10 mouse cellular contexts compared by ENCODE assay signal in the genomic region with DNA sequence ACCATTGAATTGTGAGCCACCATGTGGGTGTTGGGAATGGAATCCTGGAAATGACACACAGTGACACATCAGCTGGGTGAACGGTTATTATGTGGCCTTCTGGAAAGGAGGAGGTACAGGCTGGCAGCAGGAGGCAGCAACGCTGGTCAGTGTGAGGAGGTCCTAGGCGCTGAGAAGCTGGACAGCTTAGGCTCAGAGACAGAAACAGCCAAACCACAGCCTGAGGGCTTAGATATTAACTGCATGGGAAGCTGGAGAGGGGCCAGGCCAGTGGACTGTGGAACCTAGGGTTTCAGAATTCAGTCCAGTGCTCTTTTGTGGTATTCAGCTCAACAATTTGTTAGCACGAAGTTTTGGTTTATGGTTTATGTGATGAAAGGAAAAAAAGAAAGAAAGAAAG. TPM values are rescaled to one million over a fixed set of nuclear protein-coding genes. Genes with fewer than 3 reads are reported as not detected.
DNase-seq lines count a peak whose midpoint lies in the region; ATAC-seq and TF ChIP-seq lines count a peak whose summit lies in the region.
"Had no signal": no experiment of that assay in that cellular context is flagged by ENCODE, and none has a peak within 500 bp of the region (broad histone marks: within the 10 kb centered on the region; RNA-seq: fewer than 3 reads in every experiment).

No protein-coding gene starts in this region.

- H3K27ac ChIP-seq in intestine, embryonic 15.5 days: peak overlapping the region; percentile 64; the same call in 1 of the 2 replicates
- H3K27ac ChIP-seq in intestine, embryonic 16.5 days (ENCODE audit: low read length): no peak overlapping the region; the same call in 1 of the 2 replicates
- peak overlapping the region; percentile 87 for H3K27ac ChIP-seq in forebrain, postnatal 0 days (ENCODE audit: low read depth, low read length)
- H3K27ac ChIP-seq in midbrain, postnatal 0 days (ENCODE audit: low read depth, low read length): peak overlapping the region; percentile 14; the same call in 1 of the 2 replicates

- ATAC-seq in intestine, embryonic 15.5 days: no peak
- ATAC-seq in intestine, embryonic 16.5 days: no peak
- ATAC-seq in forebrain, postnatal 0 days: no peak
- ATAC-seq in midbrain, postnatal 0 days (ENCODE audit: low FRiP score): no peak

- H3K27me3 ChIP-seq in intestine, embryonic 15.5 days (replicated peaks): no peaks in the 10 kb centered on the region
- no peaks in the 10 kb centered on the region for H3K27me3 ChIP-seq in intestine, embryonic 16.5 days (replicated peaks; ENCODE audit: control insufficient read depth, insufficient read depth, low read length)
- H3K27me3 ChIP-seq in forebrain, postnatal 0 days (ENCODE audit: insufficient read depth, low read length): no peaks in the 10 kb centered on the region
- no peaks in the 10 kb centered on the region for H3K27me3 ChIP-seq in midbrain, postnatal 0 days (ENCODE audit: insufficient read depth, low read length)

- DNase-seq in Muller cell, postnatal 12 days (ENCODE audit: inconsistent ontology term): peak; percentile 91
- DNase-seq in forebrain, postnatal 0 days: no peak
- peak; percentile 51 for DNase-seq in midbrain, postnatal 0 days (ENCODE audit: low spot score)
- DNase-seq in frontal cortex, postnatal 36 days (ENCODE audit: low spot score in 2 of 2): no peak
- no peak for DNase-seq in thymus, adult 18-20 months
- no peak for DNase-seq in lung, adult 2 months

- H3K9me3 ChIP-seq in intestine, embryonic 15.5 days: no peaks in the 10 kb centered on the region
- H3K9me3 ChIP-seq in intestine, embryonic 16.5 days (ENCODE audit: control insufficient read depth, low read length): no peaks in the 10 kb centered on the region
- H3K9me3 ChIP-seq in forebrain, postnatal 0 days (ENCODE audit: low read length): no peaks in the 10 kb centered on the region
- H3K9me3 ChIP-seq in midbrain, postnatal 0 days (ENCODE audit: low read length): no peaks in the 10 kb centered on the region

- WGBS in intestine, embryonic 15.5 days: 55% methylated on average over 4 of the region's 4 CpGs
- WGBS in intestine, embryonic 16.5 days: 49% methylated on average over 4 of the region's 4 CpGs
- 20% methylated on average over 4 of the region's 4 CpGs for WGBS in forebrain, postnatal 0 days
- WGBS in midbrain, postnatal 0 days: 40% methylated on average over 4 of the region's 4 CpGs
- 28% methylated on average over 4 of the region's 4 CpGs for WGBS in lung, adult 2 months

- TF ChIP-seq POLR2A in lung, adult 2 months (IDR thresholded peaks at IDR 0.05; ENCODE audit: borderline replicate concordance, extremely low read depth, low read depth, low read length): no peak

- no peak for TF ChIP-seq CTCF in forebrain, postnatal 0 days (IDR thresholded peaks at IDR 0.05; ENCODE audit: low read depth)
- no peak for TF ChIP-seq CTCF in midbrain, postnatal 0 days (IDR thresholded peaks at IDR 0.05)
- no peak for TF ChIP-seq CTCF in lung, adult 2 months (IDR thresholded peaks at IDR 0.05; ENCODE audit: insufficient read depth, low read length)

- H3K4me3 ChIP-seq in intestine, embryonic 15.5 days (replicated peaks): no peak overlapping the region
- no peak overlapping the region for H3K4me3 ChIP-seq in intestine, embryonic 16.5 days (ENCODE audit: low read length)
- H3K4me3 ChIP-seq in forebrain, postnatal 0 days (ENCODE audit: low read depth, low read length): no peak overlapping the region
- no peak overlapping the region for H3K4me3 ChIP-seq in midbrain, postnatal 0 days (ENCODE audit: low read depth, low read length)
- H3K4me3 ChIP-seq in lung, adult 2 months (replicated peaks; ENCODE audit: extremely low read depth, low read depth, low read length): no peak overlapping the region

- H3K9ac ChIP-seq in intestine, embryonic 15.5 days: no peak overlapping the region
- H3K9ac ChIP-seq in intestine, embryonic 16.5 days (ENCODE audit: low read depth, low read length): no peak overlapping the region
- no peak overlapping the region for H3K9ac ChIP-seq in forebrain, postnatal 0 days
- H3K9ac ChIP-seq in midbrain, postnatal 0 days (replicated peaks; ENCODE audit: low read length, poor library complexity, severe bottlenecking): no peak overlapping the region

- H3K4me2 ChIP-seq in intestine, embryonic 15.5 days (replicated peaks): no peak overlapping the region
- H3K4me2 ChIP-seq in intestine, embryonic 16.5 days (ENCODE audit: low read depth, low read length): no peak overlapping the region
- no peak overlapping the region for H3K4me2 ChIP-seq in forebrain, postnatal 0 days (ENCODE audit: low read depth)
- no peak overlapping the region for H3K4me2 ChIP-seq in midbrain, postnatal 0 days (ENCODE audit: low read depth, low read length, poor library complexity, severe bottlenecking)

- 0 out of 2 replicates have a peak, but pooled peaks cover 3% of the 10 kb centered on the region for H3K36me3 ChIP-seq in intestine, embryonic 15.5 days
- H3K36me3 ChIP-seq in intestine, embryonic 16.5 days (ENCODE audit: control insufficient read depth, insufficient read depth, low read length): no peaks in the 10 kb centered on the region
- H3K36me3 ChIP-seq in forebrain, postnatal 0 days (ENCODE audit: insufficient read depth): peaks cover 3% of the 10 kb centered on the region
- H3K36me3 ChIP-seq in midbrain, postnatal 0 days (ENCODE audit: insufficient read depth, low read length): 0 out of 2 replicates have a peak, but pooled peaks cover 4% of the 10 kb centered on the region

- H3K4me1 ChIP-seq in intestine, embryonic 15.5 days (replicated peaks): peaks cover 23% of the 10 kb centered on the region
- peaks cover 16% of the 10 kb centered on the region for H3K4me1 ChIP-seq in intestine, embryonic 16.5 days (ENCODE audit: control insufficient read depth, insufficient read depth, low read length)
- peaks cover 18% of the 10 kb centered on the region for H3K4me1 ChIP-seq in forebrain, postnatal 0 days (ENCODE audit: insufficient read depth)
- H3K4me1 ChIP-seq in midbrain, postnatal 0 days (ENCODE audit: insufficient read depth, low read length): peaks cover 11% of the 10 kb centered on the region
- peaks cover 9% of the 10 kb centered on the region for H3K4me1 ChIP-seq in lung, adult 2 months (ENCODE audit: control insufficient read depth, insufficient read depth, low read length)

RNA-seq across cellular contexts. Expression of a gene that starts 1.7 kb away (rescaled TPM):
- 65.5 and 80.4 TPM in 2 replicates for polyA plus RNA-seq in intestine, embryonic 15.5 days (2015; fragmentation: Nextera tagmentation; extraction: Ambion mirVana)
- polyA plus RNA-seq in intestine, embryonic 16.5 days (2015; fragmentation: Nextera tagmentation; extraction: Ambion mirVana): 83.9 and 85.0 TPM in 2 replicates
- 52.8 and 62.5 TPM in 2 replicates for total RNA-seq in forebrain, postnatal 0 days (2014; rRNA removed)
- polyA plus RNA-seq in forebrain, postnatal 0 days (2015; fragmentation: Nextera tagmentation; extraction: Ambion mirVana): 105 and 113 TPM in 2 replicates
- 46.5 and 49.5 TPM in 2 replicates for total RNA-seq in midbrain, postnatal 0 days (2014; rRNA removed)
- polyA plus RNA-seq in midbrain, postnatal 0 days (2015; fragmentation: Nextera tagmentation; extraction: Ambion mirVana): 77.0 and 80.3 TPM in 2 replicates
- polyA plus RNA-seq in lung, adult 2 months (2012; rRNA removed): 7.7 and 11.8 TPM in 2 replicates

RNA-seq across cellular contexts. Expression of a gene that starts 8.8 kb away (rescaled TPM):
- polyA plus RNA-seq in intestine, embryonic 15.5 days (2015; fragmentation: Nextera tagmentation; extraction: Ambion mirVana): 11.7 and 12.9 TPM in 2 replicates
- 11.2 and 12.4 TPM in 2 replicates for polyA plus RNA-seq in intestine, embryonic 16.5 days (2015; fragmentation: Nextera tagmentation; extraction: Ambion mirVana)
- 88.9 and 118 TPM in 2 replicates for total RNA-seq in forebrain, postnatal 0 days (2014; rRNA removed)
- polyA plus RNA-seq in forebrain, postnatal 0 days (2015; fragmentation: Nextera tagmentation; extraction: Ambion mirVana): 178 and 273 TPM in 2 replicates
- 172 and 196 TPM in 2 replicates for total RNA-seq in midbrain, postnatal 0 days (2014; rRNA removed)
- polyA plus RNA-seq in midbrain, postnatal 0 days (2015; fragmentation: Nextera tagmentation; extraction: Ambion mirVana): 323 and 327 TPM in 2 replicates
- polyA plus RNA-seq in lung, adult 2 months (2012; rRNA removed): 8.0 and 9.7 TPM in 2 replicates

RNA-seq across cellular contexts. Expression of a gene that starts 33.0 kb away (rescaled TPM):
- polyA plus RNA-seq in intestine, embryonic 15.5 days (2015; fragmentation: Nextera tagmentation; extraction: Ambion mirVana): 22.5 and 23.2 TPM in 2 replicates
- polyA plus RNA-seq in intestine, embryonic 16.5 days (2015; fragmentation: Nextera tagmentation; extraction: Ambion mirVana): 21.5 and 22.1 TPM in 2 replicates
- 162 and 181 TPM in 2 replicates for total RNA-seq in forebrain, postnatal 0 days (2014; rRNA removed)
- polyA plus RNA-seq in forebrain, postnatal 0 days (2015; fragmentation: Nextera tagmentation; extraction: Ambion mirVana): 132 and 140 TPM in 2 replicates
- total RNA-seq in midbrain, postnatal 0 days (2014; rRNA removed): 157 and 172 TPM in 2 replicates
- polyA plus RNA-seq in midbrain, postnatal 0 days (2015; fragmentation: Nextera tagmentation; extraction: Ambion mirVana): 122 and 134 TPM in 2 replicates
- 35.6 and 41.0 TPM in 2 replicates for polyA plus RNA-seq in lung, adult 2 months (2012; rRNA removed)

RNA-seq across cellular contexts. Expression of a gene that starts 52.6 kb away (rescaled TPM):
- not detected in 2 replicates for polyA plus RNA-seq in intestine, embryonic 15.5 days (2015; fragmentation: Nextera tagmentation; extraction: Ambion mirVana)
- polyA plus RNA-seq in intestine, embryonic 16.5 days (2015; fragmentation: Nextera tagmentation; extraction: Ambion mirVana): not detected in 2 replicates
- not detected in 2 replicates for total RNA-seq in forebrain, postnatal 0 days (2014; rRNA removed)
- polyA plus RNA-seq in forebrain, postnatal 0 days (2015; fragmentation: Nextera tagmentation; extraction: Ambion mirVana): not detected in 2 replicates
- not detected in 2 replicates for total RNA-seq in midbrain, postnatal 0 days (2014; rRNA removed)
- polyA plus RNA-seq in midbrain, postnatal 0 days (2015; fragmentation: Nextera tagmentation; extraction: Ambion mirVana): not detected in 2 replicates
- not detected in 2 replicates for polyA plus RNA-seq in lung, adult 2 months (2012; rRNA removed)
- polyA plus RNA-seq: intestine, embryonic 14.5 days; thymus, postnatal 0 days had no signal

RNA-seq across cellular contexts. Expression of a gene that starts 55.6 kb away (rescaled TPM):
- 227 and 239 TPM in 2 replicates for polyA plus RNA-seq in intestine, embryonic 15.5 days (2015; fragmentation: Nextera tagmentation; extraction: Ambion mirVana)
- 288 and 307 TPM in 2 replicates for polyA plus RNA-seq in intestine, embryonic 16.5 days (2015; fragmentation: Nextera tagmentation; extraction: Ambion mirVana)
- 354 and 357 TPM in 2 replicates for total RNA-seq in forebrain, postnatal 0 days (2014; rRNA removed)
- 234 and 251 TPM in 2 replicates for polyA plus RNA-seq in forebrain, postnatal 0 days (2015; fragmentation: Nextera tagmentation; extraction: Ambion mirVana)
- total RNA-seq in midbrain, postnatal 0 days (2014; rRNA removed): 380 and 412 TPM in 2 replicates
- polyA plus RNA-seq in midbrain, postnatal 0 days (2015; fragmentation: Nextera tagmentation; extraction: Ambion mirVana): 257 and 279 TPM in 2 replicates
- 147 and 242 TPM in 2 replicates for polyA plus RNA-seq in lung, adult 2 months (2012; rRNA removed)

Comparison
In these comparisons a context has a peak if more than half of its experiments do, and no peak if none do; other contexts are left out.
1. DNase-seq: peak in Muller cell, postnatal 12 days (single experiment) and midbrain, postnatal 0 days (single experiment); none in forebrain, postnatal 0 days (single experiment), frontal cortex, postnatal 36 days (0 of 2), thymus, adult 18-20 months (0 of 2) and lung, adult 2 months (single experiment).
2. RNA of a gene that starts 8.8 kb away (polyA plus RNA-seq): 323 to 327 TPM in midbrain, postnatal 0 days and 178 to 273 TPM in forebrain, postnatal 0 days; 11.2 to 12.4 TPM in intestine, embryonic 16.5 days, 11.7 to 12.9 TPM in intestine, embryonic 15.5 days and 8.0 to 9.7 TPM in lung, adult 2 months; every median in the first group is over 10 times any median in the second.